Mouse (Mus musculus) telencephalon, adult 2 months (tissue): ENCODE measurements at regions not wholly inside any gene's neighbourhood (a gene's known extent, or its start where the extent isn't known, plus 50 kb on each side); places are given as distances from the start of the nearest gene placed in this dataset.
A peak's percentile ranks its signal among the peaks of the same experiment; 100 is the strongest.

Source experiments
- DNase-seq: peaks from one replicate; pipeline ENCODE4 v3.0.0-alpha.2; 2011; ENCODE audit warnings: low read depth, low spot score

DNA sequence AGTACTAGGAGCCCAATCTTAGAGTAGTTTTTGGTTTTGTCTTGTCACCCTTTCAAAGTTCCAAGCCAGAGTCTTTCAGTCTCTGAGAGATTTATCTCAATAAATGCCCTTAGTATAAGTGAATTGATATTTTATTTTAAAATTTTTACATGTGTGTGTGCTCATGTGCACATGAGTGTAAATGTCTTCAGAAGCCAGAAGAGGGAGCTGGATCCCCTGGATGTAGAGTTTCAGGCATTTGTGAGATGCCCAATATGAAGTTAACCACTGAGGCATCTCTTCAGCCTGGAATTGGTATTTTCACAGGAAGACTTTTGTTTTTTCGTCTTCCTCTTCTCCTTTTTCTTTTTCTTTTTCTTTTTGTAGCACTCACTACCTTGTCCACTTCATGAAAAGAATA lies 262.3 kb upstream of the Eif4g2 start:
- no peak for DNase-seq

- DNase-seq: no peak
These were observed 254.2 kb upstream of the Eif4g2 start for GRCm38 (mm10) chr7:111337053-111337452.

- DNase-seq: peak; percentile 72
These were observed 240.1 kb upstream of the Eif4g2 start for GRCm38 (mm10) chr7:111322901-111323300.

DNA sequence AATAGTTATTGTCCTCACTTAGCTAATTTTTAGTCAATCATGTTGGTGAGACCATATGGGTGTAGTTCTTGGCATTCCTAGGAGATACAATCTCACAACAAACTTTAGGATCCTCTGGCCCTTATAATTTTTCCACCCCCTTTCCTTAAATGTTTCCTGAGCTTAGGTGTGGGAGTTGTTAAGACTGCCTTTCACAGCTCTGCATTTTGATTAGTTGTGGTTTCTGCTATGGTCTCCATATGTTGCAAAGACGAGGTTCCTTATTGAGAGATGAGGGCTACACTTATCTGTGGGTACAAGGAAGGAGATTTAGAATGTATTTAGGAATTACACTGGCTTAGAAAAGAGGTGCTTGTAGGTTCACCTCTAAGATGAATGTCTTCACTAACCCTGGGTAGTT lies 237.1 kb upstream of the Eif4g2 start:
- DNase-seq: peak; percentile 71

DNA sequence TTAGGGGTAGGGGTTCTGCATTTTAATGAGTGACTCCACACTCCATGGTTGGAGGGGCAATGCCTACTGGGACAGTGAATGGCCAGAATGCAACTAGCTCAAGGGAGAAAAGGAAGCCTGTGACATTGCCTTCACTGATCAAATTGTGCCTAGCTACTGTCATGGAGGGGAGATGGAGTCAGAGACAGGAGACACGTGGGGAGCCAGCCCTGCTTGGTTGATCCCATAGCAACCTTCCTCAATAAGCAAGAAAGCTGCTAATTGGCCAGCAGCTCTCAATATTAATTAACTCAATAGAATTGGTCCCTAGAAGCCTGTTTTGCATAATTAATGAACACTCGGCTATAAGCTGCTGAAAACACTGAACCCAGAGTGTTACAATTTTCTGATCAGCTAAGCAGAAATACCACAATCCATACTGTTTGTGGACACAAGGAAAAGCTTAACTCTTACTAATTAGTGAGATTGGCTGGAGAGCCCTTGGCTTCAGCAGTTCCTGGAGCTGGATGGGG lies 233.7 kb upstream of the Eif4g2 start:
- DNase-seq: no peak

GRCm38 (mm10) chr7:111313921-111314320 lies 231.1 kb upstream of the Eif4g2 start:
- no peak for DNase-seq

DNA sequence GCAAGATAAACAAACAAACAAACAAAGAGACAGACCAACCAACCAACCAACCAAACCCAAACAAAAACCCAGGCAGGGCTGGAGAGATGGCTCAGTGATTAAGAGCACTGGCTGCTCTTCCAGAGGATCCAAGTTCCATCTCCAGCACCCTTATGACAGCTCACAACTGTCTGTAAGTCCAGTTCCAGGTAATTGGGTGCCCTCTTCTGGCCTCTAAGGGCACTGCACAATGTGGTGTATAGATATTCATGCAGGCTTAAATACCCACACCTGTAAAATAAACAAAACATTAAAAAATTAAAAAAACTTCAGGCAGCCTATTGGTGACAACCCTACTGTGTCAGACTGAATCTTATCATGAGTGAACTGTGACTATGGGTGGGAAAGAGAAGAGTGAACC lies 222.4 kb upstream of the Eif4g2 start:
- no peak for DNase-seq

DNA sequence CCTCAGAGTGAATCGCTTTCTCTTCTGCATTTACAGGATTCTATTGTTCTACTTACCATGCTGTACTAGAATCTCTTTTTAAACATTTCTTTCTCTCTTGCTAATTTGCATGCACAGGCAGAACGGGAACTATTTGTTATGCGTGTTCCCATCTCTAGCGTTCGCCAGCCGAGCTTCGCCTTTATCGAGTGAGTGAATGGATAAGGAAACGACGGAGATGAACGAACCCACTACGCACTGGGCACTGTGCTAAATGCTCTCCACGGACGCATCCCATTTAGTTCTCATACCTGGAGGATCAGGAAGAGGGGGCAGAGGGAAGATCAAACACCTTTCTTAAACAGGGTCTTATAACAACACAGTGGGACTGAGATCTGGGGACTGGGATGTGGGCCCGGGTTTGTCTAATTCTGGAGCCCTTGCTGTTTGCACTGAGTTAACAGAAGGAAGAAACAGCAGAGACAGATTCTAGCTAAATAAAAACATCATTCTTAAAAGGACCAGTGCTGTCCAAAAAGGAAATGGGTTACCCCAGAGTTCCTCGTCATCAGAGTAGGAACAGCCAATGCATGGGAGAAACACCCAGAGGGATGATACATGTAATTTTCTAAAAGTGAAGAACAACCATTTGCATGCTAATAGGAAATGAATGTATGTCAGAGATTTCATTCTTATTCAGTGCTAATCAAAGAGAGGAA lies 219.1 kb upstream of the Eif4g2 start:
- DNase-seq: peak; percentile 63

- DNase-seq: peak; percentile 90
These were observed 214.5 kb upstream of the Eif4g2 start for GRCm38 (mm10) chr7:111297174-111297902.

DNA sequence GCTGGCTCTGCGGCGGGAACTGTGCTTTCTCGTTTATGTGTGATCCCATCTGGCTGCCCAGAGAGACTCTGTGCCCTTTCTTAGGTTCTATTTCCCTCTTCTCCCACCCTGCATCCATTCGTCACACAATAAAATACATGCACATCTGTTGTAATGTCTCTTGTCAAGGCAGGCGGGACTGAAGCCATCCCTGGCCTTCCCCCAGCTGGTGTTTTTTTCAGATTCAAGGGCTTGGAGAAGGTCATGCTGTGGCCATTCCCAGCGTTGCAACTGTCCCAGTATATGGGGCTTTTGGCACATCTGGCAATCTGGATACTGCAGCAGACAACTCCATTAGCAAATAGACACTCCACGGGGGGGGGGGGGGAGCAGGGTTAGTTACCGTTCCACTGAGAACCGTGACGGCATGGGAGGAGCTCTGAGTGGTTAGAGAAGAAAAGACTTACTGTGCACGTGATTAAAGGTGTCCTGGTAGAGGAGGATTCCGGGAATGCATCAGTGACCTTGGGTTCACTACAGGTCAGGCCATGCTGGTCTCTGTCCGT lies 200.7 kb upstream of the Eif4g2 start:
- DNase-seq: no peak

DNA sequence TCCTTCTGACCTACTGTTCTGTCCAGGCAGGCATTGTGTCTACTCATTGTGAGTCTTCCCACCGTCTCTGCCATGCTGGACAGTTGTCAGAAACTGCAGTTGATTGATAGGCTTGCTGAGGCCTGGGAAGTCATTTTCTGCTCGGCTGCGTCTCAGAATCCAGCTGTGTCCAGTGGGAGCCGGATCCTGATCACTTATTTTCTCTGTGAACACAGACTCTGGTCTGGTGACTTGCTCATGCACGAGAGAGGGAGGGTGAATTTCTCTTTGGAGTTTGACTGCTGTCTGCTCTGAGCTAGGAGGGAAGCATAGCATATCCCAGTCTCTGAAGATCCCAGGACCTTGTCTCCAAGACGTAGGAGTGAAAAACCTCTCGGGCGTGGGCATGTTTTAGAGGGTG lies 199.5 kb upstream of the Eif4g2 start:
- DNase-seq: no peak

- no peak for DNase-seq
These were observed 194.9 kb upstream of the Eif4g2 start for GRCm38 (mm10) chr7:111277703-111278102.

- DNase-seq: peak; percentile 64
These were observed 191.0 kb upstream of the Eif4g2 start for GRCm38 (mm10) chr7:111273839-111274238.

GRCm38 (mm10) chr7:111270874-111271273 lies 188.0 kb upstream of the Eif4g2 start:
- peak; percentile 64 for DNase-seq

DNA sequence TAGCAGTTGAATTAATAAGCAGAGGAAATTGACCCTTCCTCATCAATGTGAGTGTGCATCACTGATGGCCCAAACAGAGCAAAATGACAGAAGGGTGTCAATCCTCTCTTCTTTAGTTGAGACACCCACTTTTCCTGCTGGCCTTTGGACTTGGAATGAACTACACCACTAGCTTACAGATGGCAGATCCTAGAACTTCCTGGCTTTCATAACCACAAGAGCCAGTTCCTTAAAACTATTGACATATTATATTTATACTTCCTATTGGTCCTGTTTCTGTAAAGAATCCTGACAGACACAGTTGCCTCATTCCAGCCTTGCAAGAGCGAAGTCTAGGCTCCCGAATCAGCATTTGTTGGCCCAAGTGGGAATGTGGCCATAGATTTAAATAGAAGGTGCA lies 185.4 kb upstream of the Eif4g2 start:
- no peak for DNase-seq

DNA sequence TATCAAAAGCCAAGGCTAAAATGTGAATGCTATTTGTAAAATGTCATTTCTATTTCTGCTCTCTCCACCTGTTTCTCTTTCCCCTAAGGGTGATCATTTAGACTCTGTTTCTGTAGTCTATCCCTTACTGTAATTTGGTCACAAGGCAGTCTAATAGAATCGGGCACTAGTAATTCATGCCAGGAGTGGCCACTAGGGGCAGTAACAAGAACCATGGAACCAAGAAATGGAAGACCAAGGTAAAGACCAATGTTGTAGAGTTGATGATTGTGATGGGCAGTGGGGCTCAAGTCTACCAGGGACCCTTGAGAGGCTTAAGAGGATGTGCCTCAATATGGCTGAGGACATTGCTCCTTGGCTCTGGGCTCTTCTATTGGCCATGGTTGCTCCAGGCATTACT lies 180.5 kb upstream of the Eif4g2 start:
- DNase-seq: no peak

DNA sequence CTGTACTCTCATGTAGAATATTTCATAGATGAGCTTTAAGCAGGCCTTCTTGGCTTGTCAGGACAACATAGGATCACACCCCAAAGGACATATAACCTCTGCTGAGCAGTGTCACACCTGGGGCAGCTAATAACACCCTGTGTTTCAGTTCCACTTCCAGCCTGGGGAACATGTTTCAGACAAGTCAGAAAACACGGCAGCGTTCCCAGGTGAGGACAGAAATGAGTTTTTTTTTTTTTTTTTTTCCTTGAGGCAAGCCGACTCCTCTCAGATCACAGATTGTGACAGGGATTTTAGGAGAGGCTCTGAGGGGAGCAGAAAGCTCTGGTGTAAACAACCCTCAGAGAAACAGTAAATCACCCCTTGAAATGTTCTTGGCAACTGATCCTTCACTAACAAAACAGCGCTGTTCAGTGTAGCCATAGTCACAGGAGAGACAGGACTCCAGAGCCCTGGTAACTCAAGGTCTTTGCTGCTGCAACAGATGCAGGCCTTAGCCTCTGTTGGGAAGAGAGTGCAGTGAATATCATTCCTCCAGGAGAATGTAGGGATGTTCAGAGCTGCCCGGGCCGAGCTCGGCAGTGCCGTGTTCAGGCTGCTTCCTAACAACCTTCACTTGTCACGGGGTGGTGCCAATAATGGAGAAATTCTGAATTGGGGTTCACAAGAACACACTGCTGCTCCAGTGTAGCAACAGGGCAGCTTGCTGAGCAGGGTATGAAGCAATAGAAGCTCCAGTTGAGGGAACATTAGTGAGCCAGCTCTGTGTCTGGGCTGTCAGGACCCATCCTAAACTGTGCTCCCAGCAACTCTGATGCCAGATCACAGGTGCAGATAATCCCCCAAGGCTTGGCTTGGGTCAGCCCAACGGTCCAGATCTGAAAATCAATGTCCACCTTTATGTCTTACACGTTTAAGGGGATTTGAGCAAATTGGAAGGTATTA lies 177.1 kb upstream of the Eif4g2 start:
- DNase-seq: no peak

GRCm38 (mm10) chr7:111257842-111258241 lies 175.0 kb upstream of the Eif4g2 start:
- no peak for DNase-seq

- no peak for DNase-seq
These were observed 173.4 kb upstream of the Eif4g2 start for GRCm38 (mm10) chr7:111256199-111256598.

DNA sequence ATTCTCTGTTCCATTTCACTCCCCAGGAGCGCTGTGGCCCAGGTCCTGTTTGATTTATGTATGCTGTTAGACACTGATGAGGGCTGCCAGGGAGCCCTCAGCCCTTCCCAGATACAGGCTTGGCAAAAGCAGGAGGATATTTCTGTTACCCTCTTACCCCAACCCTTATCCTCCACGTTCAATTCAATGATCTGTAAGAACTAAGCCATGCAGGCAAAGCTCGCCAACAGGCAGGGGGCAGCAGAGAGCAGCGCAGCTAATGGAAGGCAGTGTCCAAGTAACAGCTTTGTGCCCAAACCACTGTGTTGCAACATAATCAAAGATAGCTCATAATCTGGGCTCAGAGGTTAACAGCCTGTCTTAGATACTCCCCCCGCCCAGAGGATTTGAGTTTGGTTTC lies 166.8 kb upstream of the Eif4g2 start:
- DNase-seq: no peak

GRCm38 (mm10) chr7:111245488-111245887 lies 162.7 kb upstream of the Eif4g2 start:
- DNase-seq: peak; percentile 59

GRCm38 (mm10) chr7:111245067-111245466 lies 162.2 kb upstream of the Eif4g2 start:
- DNase-seq: no peak
